ENCODE assay signal across 11 mouse cellular contexts in genomic region chr10:18341444-18342196, GRCm38 (mm10). TPM values are rescaled to one million over a fixed set of nuclear protein-coding genes. Genes with fewer than 3 reads are reported as not detected.
A peak's percentile ranks its signal among the peaks of the same experiment; 100 is the strongest.
DNase-seq lines count a peak whose midpoint lies in the region; ATAC-seq and TF ChIP-seq lines count a peak whose summit lies in the region.
"Had no signal": no experiment of that assay in that cellular context is flagged by ENCODE, and none has a peak within 500 bp of the region (broad histone marks: within the 10 kb centered on the region; RNA-seq: fewer than 3 reads in every experiment).

No protein-coding gene starts in this region.

- peak overlapping the region; percentile 26; the same call in 1 of the 2 replicates for H3K4me2 ChIP-seq in intestine, embryonic 14.5 days (ENCODE audit: low read length)
- no peak overlapping the region for H3K4me2 ChIP-seq in intestine, postnatal 0 days (replicated peaks; ENCODE audit: low read depth)
- H3K4me2 ChIP-seq in embryonic facial prominence, embryonic 11.5 days (ENCODE audit: low read depth, low read length), result no peak overlapping the region
- no peak overlapping the region for H3K4me2 ChIP-seq in limb, embryonic 11.5 days (ENCODE audit: low read depth, severe bottlenecking)

- WGBS in intestine, embryonic 14.5 days, result 34% methylated on average over 15 of the region's 15 CpGs
- WGBS in intestine, postnatal 0 days, result 59% methylated on average over 15 of the region's 15 CpGs
- 30% methylated on average over 15 of the region's 15 CpGs for WGBS in embryonic facial prominence, embryonic 11.5 days
- 22% methylated on average over 15 of the region's 15 CpGs for WGBS in limb, embryonic 11.5 days

- DNase-seq in intestine, embryonic 14.5 days (ENCODE audit: low spot score), result no peak
- peak; percentile 5 for DNase-seq in CD4-positive, CD25-positive, alpha-beta regulatory T cell, adult 2 months (ENCODE audit: low read depth, low spot score)
- peak; percentile 76 for DNase-seq in embryonic facial prominence, embryonic 11.5 days (ENCODE audit: low spot score)
- peak; percentile 44 for DNase-seq in limb, embryonic 11.5 days (ENCODE audit: low spot score)
- DNase-seq in heart, postnatal 36 days, result no peak
- DNase-seq in adrenal gland, adult 18-20 months (ENCODE audit: low spot score in 2 of 2), result no peak
- no peak for DNase-seq in adrenal gland, postnatal 25 days
- DNase-seq: cerebellum, postnatal 36 days had no signal

- no peak overlapping the region for H3K9ac ChIP-seq in intestine, embryonic 14.5 days (ENCODE audit: low read length)
- H3K9ac ChIP-seq in intestine, postnatal 0 days (ENCODE audit: low read depth, low read length), result no peak overlapping the region
- no peak overlapping the region for H3K9ac ChIP-seq in embryonic facial prominence, embryonic 11.5 days (replicated peaks; ENCODE audit: low read length)
- no peak overlapping the region for H3K9ac ChIP-seq in limb, embryonic 11.5 days (ENCODE audit: low read length)

- intact Hi-C loops in heart, postnatal 36 days (cut with DNase I), result no loop called here

- no peaks in the 10 kb centered on the region for H3K27me3 ChIP-seq in intestine, embryonic 14.5 days (replicated peaks; ENCODE audit: control insufficient read depth, insufficient read depth, low read length)
- H3K27me3 ChIP-seq in intestine, postnatal 0 days (replicated peaks; ENCODE audit: control insufficient read depth, insufficient read depth, low read length), result no peaks in the 10 kb centered on the region
- no peaks in the 10 kb centered on the region for H3K27me3 ChIP-seq in embryonic facial prominence, embryonic 11.5 days (ENCODE audit: control insufficient read depth, insufficient read depth, low read length)
- H3K27me3 ChIP-seq in limb, embryonic 11.5 days (ENCODE audit: control insufficient read depth, insufficient read depth, low read length), result no peaks in the 10 kb centered on the region

- H3K9me3 ChIP-seq in intestine, embryonic 14.5 days (ENCODE audit: control insufficient read depth, low read length), result no peaks in the 10 kb centered on the region
- H3K9me3 ChIP-seq in intestine, postnatal 0 days (ENCODE audit: control insufficient read depth), result no peaks in the 10 kb centered on the region
- no peaks in the 10 kb centered on the region for H3K9me3 ChIP-seq in embryonic facial prominence, embryonic 11.5 days (replicated peaks; ENCODE audit: control insufficient read depth, low read length)
- no peaks in the 10 kb centered on the region for H3K9me3 ChIP-seq in limb, embryonic 11.5 days (ENCODE audit: control insufficient read depth, low read length)
- H3K9me3 ChIP-seq: heart, embryonic 10.5 days had no signal

- no peaks in the 10 kb centered on the region for H3K36me3 ChIP-seq in intestine, embryonic 14.5 days (ENCODE audit: control insufficient read depth, insufficient read depth, low read length)
- H3K36me3 ChIP-seq in intestine, postnatal 0 days (ENCODE audit: control insufficient read depth, insufficient read depth), result no peaks in the 10 kb centered on the region
- H3K36me3 ChIP-seq in embryonic facial prominence, embryonic 11.5 days (replicated peaks; ENCODE audit: control insufficient read depth, insufficient read depth, low read depth, low read length), result no peaks in the 10 kb centered on the region
- no peaks in the 10 kb centered on the region for H3K36me3 ChIP-seq in limb, embryonic 11.5 days (ENCODE audit: control insufficient read depth, insufficient read depth, low read length)
- H3K36me3 ChIP-seq: heart, embryonic 10.5 days had no signal

- ATAC-seq in intestine, embryonic 14.5 days (replicated peaks; ENCODE audit: low FRiP score, low TSS enrichment, low read depth), result no peak
- ATAC-seq in intestine, postnatal 0 days, result no peak
- ATAC-seq in embryonic facial prominence, embryonic 11.5 days (replicated peaks; ENCODE audit: insufficient number of reproducible peaks, low FRiP score, low TSS enrichment, low read depth), result 0 out of 2 replicates have a peak, but pooled peaks have one; percentile 58
- ATAC-seq in limb, embryonic 11.5 days (ENCODE audit: insufficient number of reproducible peaks, low FRiP score, low TSS enrichment, low read depth), result no peak
- ATAC-seq: lung, postnatal 0 days had no signal

- H3K4me1 ChIP-seq in intestine, embryonic 14.5 days (replicated peaks; ENCODE audit: control insufficient read depth, insufficient read depth, low read length), result 0 out of 2 replicates have a peak, but pooled peaks cover 8% of the 10 kb centered on the region
- H3K4me1 ChIP-seq in intestine, postnatal 0 days (replicated peaks; ENCODE audit: control insufficient read depth, insufficient read depth, low read length), result no peaks in the 10 kb centered on the region
- no peaks in the 10 kb centered on the region for H3K4me1 ChIP-seq in embryonic facial prominence, embryonic 11.5 days (ENCODE audit: control insufficient read depth, insufficient read depth, low read length)
- peaks cover 11% of the 10 kb centered on the region; the same call in 1 of the 2 replicates for H3K4me1 ChIP-seq in limb, embryonic 11.5 days (ENCODE audit: control insufficient read depth, insufficient read depth, low read length)

- 0 out of 2 replicates have a peak overlapping the region, but pooled peaks have one; percentile 14 for H3K27ac ChIP-seq in intestine, embryonic 14.5 days (ENCODE audit: low read depth)
- no peak overlapping the region for H3K27ac ChIP-seq in intestine, postnatal 0 days (ENCODE audit: low read depth, low read length)
- no peak overlapping the region; the same call in 1 of the 2 replicates for H3K27ac ChIP-seq in embryonic facial prominence, embryonic 11.5 days (replicated peaks; ENCODE audit: low read depth, low read length)
- H3K27ac ChIP-seq in limb, embryonic 11.5 days (replicated peaks; ENCODE audit: low read depth, low read length), result 0 out of 2 replicates have a peak overlapping the region, but pooled peaks have one; percentile 36
- H3K27ac ChIP-seq: heart, embryonic 10.5 days had no signal

- no peak overlapping the region for H3K4me3 ChIP-seq in intestine, embryonic 14.5 days (ENCODE audit: low read depth, low read length)
- no peak overlapping the region for H3K4me3 ChIP-seq in intestine, postnatal 0 days (ENCODE audit: low read depth, low read length)
- H3K4me3 ChIP-seq in embryonic facial prominence, embryonic 11.5 days (ENCODE audit: low read depth, low read length), result no peak overlapping the region
- H3K4me3 ChIP-seq in limb, embryonic 11.5 days (ENCODE audit: low read depth, low read length), result no peak overlapping the region
- H3K4me3 ChIP-seq: heart, embryonic 10.5 days had no signal

- TF ChIP-seq CTCF in intestine, postnatal 0 days (IDR thresholded peaks at IDR 0.05; ENCODE audit: low read depth), result no peak

RNA-seq across cellular contexts. Expression of gene Nhsl1, which starts 22.8 kb away (rescaled TPM):
- 9.7 and 10.6 TPM in 2 replicates for polyA plus RNA-seq in intestine, embryonic 14.5 days (2014; fragmentation: Nextera tagmentation; extraction: Ambion mirVana)
- polyA plus RNA-seq in intestine, postnatal 0 days (2015; fragmentation: Nextera tagmentation; extraction: Ambion mirVana), result 11.9 and 12.5 TPM in 2 replicates
- 12.1 and 12.5 TPM in 2 replicates for polyA plus RNA-seq in embryonic facial prominence, embryonic 11.5 days (2014; fragmentation: Nextera tagmentation; extraction: Ambion mirVana)
- polyA plus RNA-seq in limb, embryonic 11.5 days (2014; fragmentation: Nextera tagmentation; extraction: Ambion mirVana), result 8.6 and 9.9 TPM in 2 replicates
- total RNA-seq in heart, postnatal 36 days (2021), result 10 to 100 TPM; 14.5 to 21.3 TPM
- 1 to 10 TPM; 2.9 to 3.1 TPM for total RNA-seq in adrenal gland, adult 18-20 months (2021)
- total RNA-seq in adrenal gland, postnatal 25 days (2021), result 5.3 and 6.4 TPM in 2 replicates

Comparison
In these comparisons a context has a peak if more than half of its experiments do, and no peak if none do; other contexts are left out.
1. H3K27ac ChIP-seq: peak in intestine, embryonic 14.5 days (single experiment) and limb, embryonic 11.5 days (single experiment); none in intestine, postnatal 0 days (single experiment) and embryonic facial prominence, embryonic 11.5 days (single experiment).
2. DNase-seq: peak in CD4-positive, CD25-positive, alpha-beta regulatory T cell, adult 2 months (single experiment), embryonic facial prominence, embryonic 11.5 days (single experiment) and limb, embryonic 11.5 days (single experiment); none in intestine, embryonic 14.5 days (single experiment), heart, postnatal 36 days (0 of 2), adrenal gland, adult 18-20 months (0 of 2) and adrenal gland, postnatal 25 days (single experiment).